Mouse (Mus musculus): ENCODE data around the gene Fut8.
A peak's percentile ranks its signal among the peaks of the same experiment; 100 is the strongest.

The Fut8 gene

DNA sequence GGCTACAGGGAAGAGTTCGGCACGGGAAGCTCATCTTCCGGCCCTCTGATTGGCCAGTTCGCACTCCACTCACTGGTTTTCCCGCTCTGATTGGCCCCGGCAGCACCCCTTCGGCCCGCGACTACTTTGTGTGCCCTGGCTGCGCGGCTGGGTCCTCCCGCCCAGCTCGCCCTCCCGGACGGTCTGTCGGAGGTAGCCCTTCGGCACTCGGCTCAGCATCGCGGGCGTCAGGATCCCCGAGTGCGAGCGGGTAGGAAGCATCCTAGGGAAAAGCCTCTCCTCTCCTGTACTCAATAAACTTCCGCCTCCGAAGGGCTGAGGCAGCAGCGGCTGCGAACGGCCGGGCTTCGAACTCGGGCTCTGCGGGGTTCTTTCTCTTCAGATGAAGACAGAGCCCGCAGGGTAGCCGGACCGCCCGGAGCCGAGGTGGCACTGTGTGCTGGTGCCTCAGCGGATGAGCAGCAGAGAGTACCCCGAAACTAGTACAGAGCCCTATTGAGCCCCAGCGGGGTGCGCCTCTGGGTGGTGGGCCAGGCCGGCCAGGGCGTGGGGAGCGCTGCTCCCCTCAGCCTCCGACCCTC lies at the start of gene Fut8:
Gene Fut8 (plus strand): TSS at position 176 of the 581 bp plus-strand sequence.
- peak; percentile 79 for DNase-seq (ENCODE audit: low spot score)

DNA sequence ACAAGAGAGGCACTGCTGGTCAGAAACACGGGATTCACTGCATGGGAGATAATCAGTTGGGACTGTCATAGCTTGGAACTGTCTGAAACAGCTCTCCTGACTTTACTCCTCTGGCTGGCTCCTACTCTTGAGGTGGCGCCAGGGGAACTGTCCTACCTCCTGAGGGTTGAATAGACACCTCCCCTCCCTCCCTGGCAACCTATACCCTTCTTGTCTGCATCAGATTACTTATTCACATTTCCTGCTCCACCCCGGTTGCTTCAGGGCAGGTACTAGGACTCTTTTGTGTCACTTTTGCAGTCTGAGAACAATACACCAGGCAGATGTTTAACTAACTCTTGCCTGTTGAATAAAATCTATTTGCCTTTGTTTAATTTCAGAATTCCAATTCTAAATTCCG lies 48.8 kb upstream of the Fut8 start:
- DNase-seq (ENCODE audit: low spot score): no peak

DNA sequence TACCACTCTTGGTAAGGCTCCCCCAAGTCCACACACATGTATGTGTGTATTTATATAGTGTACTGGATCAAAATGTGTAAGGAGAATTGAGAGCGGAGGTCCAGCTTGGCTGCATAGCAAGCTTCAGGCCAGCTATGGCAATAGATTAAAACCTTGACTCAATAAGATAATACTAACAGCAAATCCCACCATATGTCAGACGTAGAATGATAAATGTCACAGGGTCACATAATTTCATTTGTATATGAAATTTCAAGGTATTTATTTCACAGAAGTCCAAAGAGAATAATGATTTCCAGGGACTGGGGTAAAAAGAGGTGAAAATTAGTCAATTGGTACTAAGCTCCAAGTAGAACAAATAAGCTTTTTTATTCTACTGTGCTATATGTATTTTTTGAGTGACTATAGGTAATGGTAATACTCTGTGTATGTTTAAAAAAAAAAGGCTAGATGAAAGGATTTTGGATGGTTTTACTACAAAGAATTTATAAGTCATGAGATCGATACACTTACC lies 47.9 kb upstream of the Fut8 start:
- DNase-seq (ENCODE audit: low spot score): no peak

DNA sequence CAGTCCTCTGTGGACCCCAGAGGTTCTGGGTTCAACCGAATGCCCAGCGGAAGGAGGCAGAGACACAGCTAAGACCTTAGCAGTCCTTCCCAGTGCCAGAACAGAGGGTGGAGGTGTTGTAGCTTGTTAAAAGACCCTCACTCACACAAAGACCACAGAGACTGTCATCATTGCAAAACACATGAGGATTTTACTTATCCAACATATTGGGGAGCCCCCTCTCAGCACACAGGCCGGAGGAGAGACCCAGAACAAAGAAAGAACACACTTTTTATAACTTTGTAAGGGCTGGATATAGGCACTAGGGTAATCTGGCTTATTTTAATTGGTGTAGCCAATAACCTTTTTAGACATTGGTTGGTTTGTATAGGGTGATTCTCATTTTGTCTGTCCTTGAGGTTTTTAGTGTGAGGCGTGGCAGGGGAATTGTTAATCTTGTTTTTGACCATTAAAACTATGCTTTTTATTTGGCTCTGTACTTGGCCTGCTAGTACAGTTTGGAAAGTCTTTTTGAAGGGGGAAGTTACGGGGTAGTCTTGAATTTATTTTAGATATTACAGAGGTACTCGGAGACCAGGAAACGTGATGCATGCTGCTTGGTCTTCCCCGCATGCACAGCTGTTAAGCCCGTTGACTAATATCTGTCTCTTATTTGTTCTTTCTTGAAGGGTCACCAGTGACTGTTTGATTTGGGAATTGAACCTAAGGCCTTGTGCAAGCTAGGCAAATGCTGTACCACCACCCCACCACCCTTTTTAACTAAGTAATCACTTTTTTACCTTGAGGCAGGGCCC lies 46.2 kb upstream of the Fut8 start:
- DNase-seq (ENCODE audit: low spot score): no peak

DNA sequence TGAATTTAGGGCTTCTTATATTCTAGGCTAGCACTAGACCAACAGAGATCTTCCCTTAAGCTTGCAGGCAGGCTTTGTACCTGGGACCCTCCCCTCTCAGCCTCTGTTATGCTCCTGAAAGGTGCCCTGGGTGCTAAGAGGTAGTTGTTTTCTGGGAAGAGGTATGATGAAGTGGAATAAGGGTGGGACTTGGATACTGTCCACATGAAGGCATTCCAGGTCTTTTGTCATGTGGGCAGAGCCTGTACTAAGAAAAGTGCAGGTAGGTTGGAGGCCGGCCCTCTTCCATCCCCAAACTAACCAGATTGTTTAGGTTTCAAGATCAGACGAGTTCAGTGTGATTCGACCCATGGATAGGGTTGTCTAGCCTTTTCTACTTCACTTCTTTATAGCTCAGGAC lies 45.2 kb upstream of the Fut8 start:
- DNase-seq (ENCODE audit: low spot score): no peak

DNA sequence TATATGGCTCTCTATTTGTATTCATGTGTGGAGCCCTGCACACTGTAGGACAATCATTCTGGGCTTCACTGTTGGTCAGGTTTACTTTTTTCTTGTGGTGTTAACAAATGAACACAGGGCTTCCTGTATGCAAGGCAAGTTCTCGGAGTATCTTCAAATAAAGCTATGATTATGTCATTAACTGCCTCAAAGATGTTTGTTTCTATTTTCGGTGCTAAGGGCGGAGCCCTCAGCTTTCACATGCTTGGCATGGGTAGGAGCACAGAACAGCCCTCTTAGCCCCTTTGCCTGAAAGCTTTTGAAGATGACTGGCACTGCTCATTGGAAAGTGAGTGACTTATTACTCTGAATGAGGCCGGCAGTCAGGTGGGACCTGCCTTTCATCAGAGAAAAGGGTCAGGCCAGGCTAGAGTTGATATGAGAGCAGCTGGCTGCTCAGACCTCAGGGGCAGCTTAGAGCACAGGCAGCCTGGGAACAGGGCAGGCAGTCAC lies 44.7 kb upstream of the Fut8 start:
- no peak for DNase-seq (ENCODE audit: low spot score)

DNA sequence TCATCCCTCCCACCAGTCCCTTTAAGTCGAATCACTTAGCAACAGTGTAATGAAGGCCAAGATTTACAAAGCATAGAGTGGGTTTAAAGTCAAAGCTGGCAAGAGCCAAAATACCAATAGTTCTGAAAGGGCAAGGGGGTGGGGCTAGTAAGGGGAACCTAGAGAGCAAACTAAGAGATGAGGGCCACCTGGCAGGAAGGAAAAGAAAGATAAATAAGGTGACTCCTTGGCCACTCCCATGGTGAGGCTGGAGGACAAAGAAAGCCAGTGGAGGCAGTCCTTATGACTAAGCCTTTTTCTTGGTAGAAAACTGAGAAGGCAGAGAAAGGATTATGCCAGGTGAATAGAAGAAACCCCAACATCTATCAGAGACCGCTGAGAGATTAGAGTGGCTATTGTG lies 42.9 kb upstream of the Fut8 start:
- no peak for DNase-seq (ENCODE audit: low spot score)

DNA sequence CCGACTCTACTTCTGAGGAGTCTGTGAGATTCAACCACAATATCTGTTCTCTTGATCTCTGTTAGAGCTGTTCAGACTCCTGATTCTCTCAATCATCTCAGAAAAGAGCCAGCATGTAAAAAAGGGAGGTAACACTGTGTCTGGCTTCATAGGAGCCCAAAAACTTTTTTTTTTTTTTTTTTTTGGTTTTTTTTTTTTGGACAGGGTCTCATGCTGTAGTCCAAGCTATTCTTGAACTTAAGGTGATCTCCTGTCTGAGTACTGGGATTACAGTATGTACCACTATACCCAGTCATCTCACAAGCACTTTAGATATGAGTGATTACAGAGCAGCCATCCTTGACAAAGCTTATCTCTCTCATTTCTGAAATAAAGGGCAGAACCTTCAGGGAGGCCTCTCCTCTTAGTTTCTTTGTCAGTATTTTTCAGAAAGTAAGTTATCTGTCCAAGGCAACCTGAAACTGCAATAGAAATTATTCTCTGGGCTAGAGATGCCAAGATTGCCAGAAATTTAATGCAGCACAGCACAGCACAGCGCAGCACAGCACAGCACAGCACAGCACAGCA lies 41.3 kb upstream of the Fut8 start:
- DNase-seq (ENCODE audit: low spot score): no peak

DNA sequence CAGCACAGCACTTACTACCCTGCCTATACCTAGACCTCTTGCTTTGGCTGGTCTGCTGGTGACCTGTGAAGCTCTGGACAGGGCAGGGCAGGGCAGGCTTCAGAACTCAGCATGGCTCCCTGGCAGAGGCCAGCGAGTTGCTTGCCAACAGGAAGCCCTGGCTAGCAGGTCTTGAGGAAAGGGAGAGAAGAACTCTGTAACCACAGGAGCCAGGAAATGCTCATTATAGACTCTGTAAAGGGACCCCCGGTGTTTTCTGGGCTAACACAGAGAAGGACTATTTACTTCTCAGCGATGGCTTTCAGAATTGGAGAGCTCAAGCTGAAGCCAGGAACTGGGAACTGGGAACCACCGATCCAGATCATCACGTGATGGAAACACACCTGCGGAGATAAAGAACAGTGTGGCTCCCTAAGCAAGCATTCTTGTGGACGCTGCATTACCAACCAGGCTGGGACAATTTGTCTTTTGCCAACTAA lies 40.8 kb upstream of the Fut8 start:
- no peak for DNase-seq (ENCODE audit: low spot score)

DNA sequence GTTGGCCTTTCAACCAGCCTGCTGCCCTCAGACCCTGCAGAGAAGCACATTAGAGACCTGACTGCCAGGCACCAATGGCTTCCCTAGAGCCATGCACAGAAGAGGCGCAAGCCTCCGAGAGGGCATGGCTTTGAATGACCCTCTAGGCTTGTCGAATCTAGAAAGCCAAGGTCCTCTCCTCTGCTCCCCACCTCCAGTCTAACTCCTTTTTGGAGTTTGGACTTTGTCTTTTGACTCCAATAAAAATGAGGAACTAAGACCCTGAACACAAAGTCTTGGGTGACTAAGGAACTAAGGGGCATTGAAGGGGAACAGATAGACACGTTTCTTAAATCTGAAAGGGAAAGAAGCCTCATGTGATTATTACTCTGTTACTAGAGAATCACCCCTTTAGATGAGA lies 39.7 kb upstream of the Fut8 start:
- DNase-seq (ENCODE audit: low spot score): no peak

DNA sequence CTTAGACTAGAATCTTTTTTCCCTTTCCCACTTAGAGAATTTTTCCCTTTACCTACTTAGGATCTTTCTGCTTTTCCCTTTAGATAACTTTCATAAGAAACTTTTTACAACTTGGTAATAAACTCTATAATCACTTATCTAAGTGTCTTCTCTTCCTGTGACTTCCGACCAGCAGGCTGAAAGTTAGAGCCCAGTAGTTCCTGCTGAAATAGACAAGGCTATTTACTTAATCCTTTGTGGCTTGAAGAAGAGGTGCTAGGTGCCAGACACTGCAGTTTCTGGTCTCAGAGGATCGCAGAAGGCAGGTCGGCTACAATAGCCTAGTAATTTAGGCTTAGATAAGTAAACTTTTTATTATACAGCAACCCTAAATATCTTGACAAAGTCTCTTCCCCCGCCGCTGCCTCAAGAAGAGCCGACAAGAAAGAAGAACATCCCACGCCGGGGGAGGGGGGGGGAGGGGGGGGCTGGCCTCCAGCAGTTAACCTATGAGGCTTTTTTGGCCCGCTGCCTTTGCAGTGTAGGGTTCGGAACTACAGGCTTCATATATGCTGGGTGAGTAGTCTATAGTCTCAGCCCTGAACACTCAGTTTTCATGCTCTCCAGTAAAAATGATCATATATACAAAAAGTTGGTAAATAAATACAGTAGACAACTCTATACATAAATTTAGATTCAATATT lies 36.3 kb upstream of the Fut8 start:
- DNase-seq (ENCODE audit: low spot score): no peak

DNA sequence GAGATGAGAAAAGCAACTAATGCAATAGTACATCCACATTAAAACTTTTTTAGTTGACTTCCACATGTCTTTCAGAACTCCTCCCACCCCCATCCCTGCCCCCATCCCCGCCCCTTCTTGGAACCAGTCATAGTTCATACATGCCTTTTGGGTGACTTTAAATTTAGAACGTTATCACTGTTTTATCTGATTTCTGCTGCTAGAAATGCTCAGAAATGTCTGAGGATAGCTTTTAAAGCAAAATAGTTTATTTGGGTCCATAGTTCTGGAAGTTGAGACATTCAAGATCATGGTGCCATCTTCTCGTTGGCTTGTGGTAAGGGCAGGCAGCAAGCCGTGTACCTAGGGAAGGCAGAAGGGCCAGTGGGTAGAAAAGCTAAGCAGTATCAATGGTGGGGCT lies 34.8 kb upstream of the Fut8 start:
- DNase-seq (ENCODE audit: low spot score): no peak

DNA sequence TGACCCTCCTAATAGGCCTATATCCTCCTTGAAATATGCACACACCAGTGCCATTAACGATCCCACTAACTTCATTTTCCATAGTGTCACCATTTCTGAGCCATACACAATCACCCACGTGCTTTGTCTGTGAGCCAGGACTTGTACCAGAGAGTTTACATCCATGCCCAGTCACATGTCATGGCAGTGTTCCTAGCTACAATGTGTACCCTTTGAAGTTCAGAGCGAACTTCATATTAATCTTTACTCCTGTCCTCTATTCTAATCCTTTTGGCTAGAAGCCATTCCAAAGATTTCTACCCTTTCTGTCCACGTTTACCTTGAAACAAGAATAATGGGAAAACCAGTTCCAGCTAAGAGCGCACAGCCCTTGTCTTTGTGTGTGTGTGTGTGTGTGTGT lies 31.1 kb upstream of the Fut8 start:
- DNase-seq (ENCODE audit: low spot score): no peak

DNA sequence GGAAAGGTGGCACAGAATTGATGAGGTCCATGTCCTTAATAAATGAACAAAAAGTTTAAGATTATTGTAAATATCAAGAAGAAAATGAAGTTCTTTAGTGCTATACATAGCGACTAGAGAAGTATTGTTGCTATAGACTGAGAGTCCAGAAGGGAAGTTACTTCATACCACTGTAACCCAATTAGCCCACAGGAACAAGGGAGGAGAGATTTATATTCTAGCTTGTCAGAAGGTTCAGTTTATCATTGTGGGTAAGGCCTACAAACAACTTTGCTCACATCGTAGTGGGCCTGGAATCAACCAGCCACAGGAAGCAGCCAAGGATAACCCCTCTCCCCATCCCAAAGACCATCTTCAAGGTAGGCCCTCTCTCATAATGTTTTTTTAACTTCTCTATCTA lies 29.9 kb upstream of the Fut8 start:
- no peak for DNase-seq (ENCODE audit: low spot score)

DNA sequence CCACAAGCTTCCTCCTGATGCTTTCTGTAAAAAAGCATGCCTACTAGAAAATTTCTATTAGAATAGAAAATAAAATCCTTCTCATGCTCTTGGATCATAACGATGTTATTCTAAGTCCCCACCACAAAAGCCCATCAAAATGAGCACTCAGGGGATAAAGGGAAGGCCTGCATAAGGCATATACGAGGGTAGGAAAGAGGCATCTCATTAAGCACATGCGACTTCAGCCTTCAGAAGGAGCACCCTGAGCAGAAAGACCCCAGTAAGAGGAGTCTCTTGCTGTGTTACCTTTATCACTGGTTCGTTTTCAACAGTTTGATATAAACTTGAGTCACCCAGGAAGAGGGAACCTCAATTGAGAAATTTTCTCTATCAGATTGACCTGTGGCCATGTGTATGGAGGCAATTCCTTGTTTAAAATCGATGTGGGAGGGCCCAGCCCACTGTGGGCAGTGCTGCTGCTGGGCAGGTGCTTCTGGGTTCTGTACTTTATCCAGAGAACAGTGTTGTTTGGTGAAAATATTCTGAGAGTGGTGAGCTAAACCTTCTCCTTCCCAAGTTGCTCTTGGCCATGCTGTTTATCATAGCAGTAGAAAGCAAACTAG lies 29.2 kb upstream of the Fut8 start:
- DNase-seq (ENCODE audit: low spot score): no peak

DNA sequence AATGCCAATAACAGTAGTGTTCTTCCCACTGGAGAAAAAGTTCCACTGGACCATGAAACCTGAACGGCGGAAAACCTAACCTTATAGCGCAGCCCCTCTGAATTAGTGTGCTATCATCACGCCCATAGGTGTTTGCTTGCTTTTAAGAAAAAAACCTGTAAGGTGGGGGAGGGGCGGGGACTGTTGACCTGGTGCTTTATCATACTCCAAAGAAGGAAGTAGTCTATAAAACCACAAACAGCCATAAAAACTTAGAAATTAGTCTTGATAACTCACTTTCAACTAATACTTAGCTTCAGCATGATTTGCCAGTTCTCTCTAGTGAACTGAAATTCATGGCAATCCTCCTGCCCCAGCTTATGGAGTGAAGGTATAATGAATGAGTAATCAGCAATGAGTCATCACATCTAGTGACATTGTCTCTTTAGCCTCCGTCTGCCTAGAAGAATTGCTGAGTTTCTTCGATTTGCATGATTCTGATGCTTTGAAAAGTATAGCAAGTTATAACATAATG lies 26.2 kb upstream of the Fut8 start:
- DNase-seq (ENCODE audit: low spot score): no peak

DNA sequence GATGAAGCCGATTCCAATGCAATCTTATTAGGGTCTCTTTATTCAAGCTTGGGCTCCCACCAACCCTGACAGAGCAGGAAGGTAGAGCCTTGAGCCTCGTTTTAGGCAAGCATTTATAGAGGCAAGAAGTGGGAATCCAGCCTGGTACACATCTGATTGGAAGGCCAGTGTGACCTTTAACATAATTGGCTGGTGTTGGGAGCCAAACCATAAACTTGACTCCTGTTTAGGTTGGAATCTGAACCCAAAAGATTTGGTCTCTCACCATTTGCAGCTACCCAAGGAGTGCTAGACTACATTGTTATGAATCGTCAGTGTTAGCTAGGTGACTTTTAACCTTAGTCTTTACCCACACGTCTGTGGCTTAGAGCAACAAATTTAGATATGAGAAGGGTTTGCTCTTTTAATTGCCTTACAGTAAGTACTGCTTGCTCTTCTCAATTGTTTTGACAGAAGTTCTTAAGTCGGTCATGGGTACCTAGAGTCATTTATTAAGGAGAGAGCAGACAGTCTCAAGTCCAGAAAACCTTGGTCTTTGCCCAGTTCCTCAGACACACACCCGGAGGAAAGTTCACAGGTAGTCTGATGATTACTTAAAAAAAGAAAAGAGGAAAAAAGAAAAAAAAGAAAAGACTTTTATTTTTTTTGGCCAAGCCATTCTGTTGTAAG lies 23.9 kb upstream of the Fut8 start:
- DNase-seq (ENCODE audit: low spot score): no peak

DNA sequence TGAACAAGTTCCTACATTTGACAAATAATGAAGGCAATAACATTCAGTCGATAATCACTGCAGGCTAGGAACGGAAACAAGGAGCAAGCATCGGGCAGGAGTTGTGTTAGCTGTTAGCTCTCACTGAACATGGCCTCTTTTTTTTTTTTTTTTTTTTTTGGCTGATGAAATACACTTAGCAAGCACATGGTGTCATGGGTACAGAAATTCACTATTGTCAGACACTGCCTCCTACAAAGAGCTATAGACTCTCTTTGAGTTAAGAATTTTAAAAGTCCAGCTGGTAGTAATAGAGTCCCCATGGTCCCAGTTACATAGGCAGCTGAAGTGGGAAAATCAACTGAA lies 23.4 kb upstream of the Fut8 start:
- no peak for DNase-seq (ENCODE audit: low spot score)

DNA sequence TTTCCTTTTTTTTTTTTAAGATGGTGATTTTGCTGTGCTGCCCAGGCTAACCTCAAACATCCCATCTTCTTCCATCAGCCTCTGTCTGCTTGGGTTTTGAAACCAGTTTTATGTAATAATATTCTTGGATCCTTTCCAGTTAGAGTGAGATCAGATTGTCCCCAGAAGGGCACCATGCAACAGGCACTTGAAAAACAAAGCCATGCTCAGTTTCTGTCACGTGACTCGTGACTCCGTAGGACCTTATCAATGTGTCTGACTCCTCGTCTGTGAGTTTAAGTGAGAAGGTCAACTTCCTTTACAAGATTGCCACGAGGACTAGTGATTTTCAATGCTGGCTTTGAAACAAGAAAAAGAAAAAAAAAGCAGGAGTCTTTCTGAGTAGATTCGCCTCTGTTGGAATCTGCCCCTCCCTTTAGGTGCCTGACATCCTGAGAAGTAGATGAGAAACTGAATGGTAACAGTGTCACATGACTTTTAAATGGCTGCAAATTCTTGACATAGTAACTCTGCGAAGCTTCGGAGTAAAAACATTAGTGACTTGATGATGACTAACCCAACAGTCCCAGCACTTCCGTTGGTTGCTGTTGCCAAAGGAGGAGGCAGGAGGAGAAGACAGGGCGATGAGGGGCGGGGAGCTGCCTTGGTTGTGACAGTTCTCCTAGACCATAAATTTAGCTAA lies 21.3 kb upstream of the Fut8 start:
- DNase-seq (ENCODE audit: low spot score): no peak

DNA sequence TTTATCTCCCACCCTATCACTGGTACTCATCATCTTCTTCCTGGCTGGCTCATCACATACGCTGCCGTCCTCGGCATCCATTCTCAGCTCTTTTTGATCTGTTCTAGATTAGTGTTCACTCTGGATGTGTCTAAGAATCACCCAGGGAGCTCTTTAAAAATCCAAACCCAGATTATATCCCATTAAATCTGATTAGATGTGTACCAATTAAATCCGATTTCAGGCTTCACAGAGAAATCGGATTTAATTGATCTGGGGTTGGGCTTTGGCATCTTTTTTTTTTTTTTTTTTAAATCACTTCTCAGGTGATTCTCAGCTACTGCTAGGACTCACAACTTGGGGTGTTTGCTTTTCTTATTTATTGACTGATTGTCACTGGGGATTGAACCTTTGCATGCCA lies 17.3 kb upstream of the Fut8 start:
- no peak for DNase-seq (ENCODE audit: low spot score)
